In genomic region chr11:19979338-19979737, GRCm38 (mm10) we compare ENCODE assay signal across 7 mouse cellular contexts. TPM values are rescaled to one million over a fixed set of nuclear protein-coding genes. Genes with fewer than 3 reads are reported as not detected.
DNase-seq lines count a peak whose midpoint lies in the region; ATAC-seq and TF ChIP-seq lines count a peak whose summit lies in the region.

No protein-coding gene starts in this region.

- WGBS in heart, embryonic 12.5 days, result 58% methylated on average over 14 of the region's 14 CpGs
- WGBS in liver, postnatal 0 days (ENCODE audit: insufficient replicate concordance), result 28% methylated on average over 14 of the region's 14 CpGs

- TF ChIP-seq CTCF in liver, postnatal 0 days (IDR thresholded peaks at IDR 0.05; ENCODE audit: low read depth), result no peak

- no peaks in the 10 kb centered on the region for H3K27me3 ChIP-seq in heart, embryonic 12.5 days (replicated peaks)
- H3K27me3 ChIP-seq in liver, postnatal 0 days (ENCODE audit: insufficient read depth, low read length), result no peaks in the 10 kb centered on the region

- H3K4me3 ChIP-seq in heart, embryonic 12.5 days, result no peak overlapping the region
- no peak overlapping the region for H3K4me3 ChIP-seq in liver, postnatal 0 days (ENCODE audit: low read depth, low read length)

- peak; percentile 66 to 69 for DNase-seq in left cerebral cortex, adult 18-20 months (ENCODE audit: low spot score in 2 of 2)
- DNase-seq in left cerebral cortex, postnatal 4 days, result no peak
- DNase-seq in adipocyte (ENCODE audit: low spot score), result peak; percentile 22
- no peak for DNase-seq in liver, postnatal 0 days
- peak; percentile 68 for DNase-seq in telencephalon, adult 2 months (ENCODE audit: low read depth, low spot score)
- DNase-seq in cerebellum, adult 11 months, result no peak

- peak; percentile 40; the same call in 1 of the 2 replicates for ATAC-seq in heart, embryonic 12.5 days (ENCODE audit: insufficient number of reproducible peaks, low FRiP score)
- ATAC-seq in liver, postnatal 0 days, result peak; percentile 78

- peak overlapping the region; percentile 35 for H3K4me2 ChIP-seq in heart, embryonic 12.5 days
- peak overlapping the region; percentile 51 for H3K4me2 ChIP-seq in liver, postnatal 0 days (ENCODE audit: low read depth, low read length)

- no peaks in the 10 kb centered on the region for H3K9me3 ChIP-seq in heart, embryonic 12.5 days (replicated peaks)
- no peaks in the 10 kb centered on the region for H3K9me3 ChIP-seq in liver, postnatal 0 days (ENCODE audit: low read length)

- H3K36me3 ChIP-seq in heart, embryonic 12.5 days, result no peaks in the 10 kb centered on the region
- H3K36me3 ChIP-seq in liver, postnatal 0 days (replicated peaks; ENCODE audit: insufficient read depth, low read length), result no peaks in the 10 kb centered on the region

- no peak for TF ChIP-seq EP300 in liver, postnatal 0 days (IDR thresholded peaks at IDR 0.05; ENCODE audit: low read depth)

- H3K4me1 ChIP-seq in heart, embryonic 12.5 days (replicated peaks), result peaks cover 43% of the 10 kb centered on the region
- H3K4me1 ChIP-seq in liver, postnatal 0 days (ENCODE audit: insufficient read depth), result peaks cover 13% of the 10 kb centered on the region; the same call in 1 of the 2 replicates

- intact Hi-C loops in left cerebral cortex, postnatal 4 days (cut with DNase I), result no loop called here

- H3K27ac ChIP-seq in heart, embryonic 12.5 days (ENCODE audit: poor library complexity, severe bottlenecking), result peak overlapping the region; percentile 65
- peak overlapping the region; percentile 59 for H3K27ac ChIP-seq in liver, postnatal 0 days (ENCODE audit: low read depth)

- no peak overlapping the region for H3K9ac ChIP-seq in heart, embryonic 12.5 days
- H3K9ac ChIP-seq in liver, postnatal 0 days (replicated peaks), result 0 out of 2 replicates have a peak overlapping the region, but pooled peaks have one; percentile 18

RNA-seq across cellular contexts. Expression of gene Spred2, which starts 55.2 kb away (rescaled TPM):
- total RNA-seq in left cerebral cortex, adult 18-20 months (2021), result 100 to 1,000 TPM in 1 of 2 experiments, 10 to 100 TPM in 1; 99.8 to 122 TPM
- total RNA-seq in left cerebral cortex, postnatal 4 days (2021), result 10 to 100 TPM; 52.1 to 57.0 TPM
- 5.2 and 5.5 TPM in 2 replicates for polyA plus RNA-seq in heart, embryonic 12.5 days (2016; fragmentation: Nextera tagmentation; extraction: Ambion mirVana)
- polyA plus RNA-seq in liver, postnatal 0 days (2015; fragmentation: Nextera tagmentation; extraction: Ambion mirVana), result 1.3 and 1.4 TPM in 2 replicates

Comparison
In these comparisons a context has a peak if more than half of its experiments do, and no peak if none do; other contexts are left out.
1. DNase-seq: peak in left cerebral cortex, adult 18-20 months (2 of 2), adipocyte (single experiment) and telencephalon, adult 2 months (single experiment); none in left cerebral cortex, postnatal 4 days (single experiment), liver, postnatal 0 days (single experiment) and cerebellum, adult 11 months (single experiment).